9 mouse cellular contexts compared by ENCODE assay signal in the genomic region with DNA sequence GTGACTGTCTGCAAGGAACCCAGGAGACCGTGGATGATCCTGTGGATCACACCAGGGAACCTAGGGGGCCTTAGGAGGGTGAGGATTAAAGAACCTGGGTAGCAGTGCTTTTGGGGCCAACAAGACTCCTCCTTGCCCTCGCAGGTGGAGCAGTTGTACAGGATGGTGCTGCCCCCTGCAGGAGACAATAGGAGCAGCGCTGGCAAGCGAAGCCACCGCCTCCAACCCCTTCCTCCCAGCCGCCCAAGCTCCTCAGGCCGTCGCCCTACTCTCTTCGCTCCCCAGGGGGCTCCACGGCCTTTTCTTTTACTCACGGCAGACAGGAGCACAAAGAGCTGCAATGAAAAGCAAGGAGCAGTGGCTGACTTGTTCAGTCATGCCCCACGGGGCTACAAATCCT. TPM values are rescaled to one million over a fixed set of nuclear protein-coding genes. Genes with fewer than 3 reads are reported as not detected.
DNase-seq lines count a peak whose midpoint lies in the region; ATAC-seq and TF ChIP-seq lines count a peak whose summit lies in the region.
"Had no signal": no experiment of that assay in that cellular context is flagged by ENCODE, and none has a peak within 500 bp of the region (broad histone marks: within the 10 kb centered on the region; RNA-seq: fewer than 3 reads in every experiment).

No protein-coding gene starts in this region.

- peak; percentile 89 for TF ChIP-seq EP300 in heart, adult 2 months (IDR thresholded peaks at IDR 0.05; ENCODE audit: insufficient read depth, low read depth, low read length)

- peak overlapping the region; percentile 70 for H3K27ac ChIP-seq in embryonic facial prominence, embryonic 12.5 days
- H3K27ac ChIP-seq in heart, adult 2 months = peak overlapping the region; percentile 79

- TF ChIP-seq CTCF in heart, adult 2 months (IDR thresholded peaks at IDR 0.05) = peak; percentile 98

- ATAC-seq in embryonic facial prominence, embryonic 12.5 days (ENCODE audit: insufficient number of reproducible peaks, insufficient read depth, low FRiP score, low TSS enrichment) = no peak
- peak; percentile 67 for ATAC-seq in monocyte, adult 5-6 weeks (replicated peaks; ENCODE audit: insufficient number of reproducible peaks, low FRiP score, low TSS enrichment, poor library complexity, severe bottlenecking)
- ATAC-seq: Patski had no signal

- no peaks in the 10 kb centered on the region for H3K27me3 ChIP-seq in embryonic facial prominence, embryonic 12.5 days
- no peaks in the 10 kb centered on the region for H3K27me3 ChIP-seq in heart, adult 2 months (ENCODE audit: control insufficient read depth, insufficient read depth, low read length)
- H3K27me3 ChIP-seq: Patski had no signal

- TF ChIP-seq POLR2A in heart, adult 2 months (IDR thresholded peaks at IDR 0.05; ENCODE audit: insufficient read depth, low read depth, low read length) = peak; percentile 31; the same call in 1 of the 2 replicates

- peak overlapping the region; percentile 35 for H3K4me2 ChIP-seq in embryonic facial prominence, embryonic 12.5 days (replicated peaks)

- intact Hi-C loops in heart, adult 2 months (cut with DNase I) = loop anchor here (2.0 kb wide), 4 partner anchors 74 to 194 kb away; a partner anchor contains a TSS

- H3K9me3 ChIP-seq in embryonic facial prominence, embryonic 12.5 days = no peaks in the 10 kb centered on the region

- H3K4me3 ChIP-seq in embryonic facial prominence, embryonic 12.5 days = 0 out of 2 replicates have a peak overlapping the region, but pooled peaks have one; percentile 10
- peak overlapping the region; percentile 13; the same call in 1 of the 2 replicates for H3K4me3 ChIP-seq in heart, adult 2 months

- peak; percentile 76 to 82 for DNase-seq in left cerebral cortex, adult 18-20 months (ENCODE audit: low spot score in 2 of 2)
- DNase-seq in left cerebral cortex, adult 11 months (ENCODE audit: low spot score) = no peak
- peak; percentile 88 to 89 for DNase-seq in heart, adult 2 months
- DNase-seq in kidney, adult 8-10 months = peak; percentile 71 to 86
- DNase-seq in liver = peak; percentile 91
- DNase-seq in spleen, postnatal 36 days (ENCODE audit: low spot score in 2 of 2) = peak; percentile 80 to 83

- WGBS in embryonic facial prominence, embryonic 12.5 days = 3% methylated on average over 12 of the region's 12 CpGs
- WGBS in heart, adult 2 months = 3% methylated on average over 12 of the region's 12 CpGs

- no peak overlapping the region for H3K9ac ChIP-seq in embryonic facial prominence, embryonic 12.5 days
- no peak overlapping the region for H3K9ac ChIP-seq in heart, adult 2 months (ENCODE audit: low read depth, low read length)

- H3K36me3 ChIP-seq in embryonic facial prominence, embryonic 12.5 days = no peaks in the 10 kb centered on the region
- H3K36me3 ChIP-seq in heart, adult 2 months (ENCODE audit: control insufficient read depth, insufficient read depth, low read length) = no peaks in the 10 kb centered on the region

- H3K4me1 ChIP-seq in embryonic facial prominence, embryonic 12.5 days = peaks cover 34% of the 10 kb centered on the region
- H3K4me1 ChIP-seq in heart, adult 2 months (ENCODE audit: control insufficient read depth, insufficient read depth, low read length) = peaks cover 5% of the 10 kb centered on the region

- no peaks in the 10 kb centered on the region for H3K79me2 ChIP-seq in heart, adult 2 months (replicated peaks; ENCODE audit: control insufficient read depth, insufficient read depth, low read length)

RNA-seq across cellular contexts. Expression of a gene that starts 1.0 kb away (rescaled TPM):
- total RNA-seq in left cerebral cortex, adult 18-20 months (2021) = not detected
- polyA plus RNA-seq in embryonic facial prominence, embryonic 12.5 days (2016; fragmentation: Nextera tagmentation; extraction: Ambion mirVana) = not detected in 2 replicates
- total RNA-seq in heart, adult 2 months (2021) = not detected
- polyA plus RNA-seq in heart, adult 2 months (2012; rRNA removed) = not detected in 2 replicates
- not detected in 3 replicates for total RNA-seq in monocyte, adult 5-6 weeks (2017)

RNA-seq across cellular contexts. Expression of a gene that starts 4.3 kb away (rescaled TPM):
- 1 to 10 TPM; 1.2 to 1.4 TPM for total RNA-seq in left cerebral cortex, adult 18-20 months (2021)
- 2.9 and 3.0 TPM in 2 replicates for polyA plus RNA-seq in embryonic facial prominence, embryonic 12.5 days (2016; fragmentation: Nextera tagmentation; extraction: Ambion mirVana)
- total RNA-seq in heart, adult 2 months (2021) = 1 to 10 TPM; 2.3 to 2.6 TPM
- polyA plus RNA-seq in heart, adult 2 months (2012; rRNA removed) = 2.9 TPM in 2 replicates
- total RNA-seq in monocyte, adult 5-6 weeks (2017) = 1.6 to 9.9 TPM (median 2.5 TPM) in 3 replicates

RNA-seq across cellular contexts. Expression of a gene that starts 18.3 kb away (rescaled TPM):
- under 1 TPM in 1 of 2 experiments, not detected in 1; 0.14 TPM for total RNA-seq in left cerebral cortex, adult 18-20 months (2021)
- polyA plus RNA-seq in embryonic facial prominence, embryonic 12.5 days (2016; fragmentation: Nextera tagmentation; extraction: Ambion mirVana) = 2.4 and 2.5 TPM in 2 replicates
- total RNA-seq in heart, adult 2 months (2021) = not detected
- polyA plus RNA-seq in heart, adult 2 months (2012; rRNA removed) = 0.20 and 0.68 TPM in 2 replicates
- not detected in 3 replicates for total RNA-seq in monocyte, adult 5-6 weeks (2017)
- polyA plus RNA-seq: Patski had no signal

RNA-seq across cellular contexts. Expression of a gene that starts 18.5 kb away (rescaled TPM):
- under 1 TPM in 1 of 2 experiments, not detected in 1; 0.14 TPM for total RNA-seq in left cerebral cortex, adult 18-20 months (2021)
- polyA plus RNA-seq in embryonic facial prominence, embryonic 12.5 days (2016; fragmentation: Nextera tagmentation; extraction: Ambion mirVana) = 0.83 and 1.3 TPM in 2 replicates
- 1 to 10 TPM in 1 of 2 experiments, under 1 TPM in 1; 0.65 to 1.1 TPM for total RNA-seq in heart, adult 2 months (2021)
- 1.7 and 3.3 TPM in 2 replicates for polyA plus RNA-seq in heart, adult 2 months (2012; rRNA removed)
- 83.6 to 201 TPM (median 84.0 TPM) in 3 replicates for total RNA-seq in monocyte, adult 5-6 weeks (2017)

RNA-seq across cellular contexts. Expression of a gene that starts 23.9 kb away (rescaled TPM):
- total RNA-seq in left cerebral cortex, adult 18-20 months (2021) = under 1 TPM; 0.35 to 0.72 TPM
- 21.4 and 23.6 TPM in 2 replicates for polyA plus RNA-seq in embryonic facial prominence, embryonic 12.5 days (2016; fragmentation: Nextera tagmentation; extraction: Ambion mirVana)
- under 1 TPM; 0.23 to 0.34 TPM for total RNA-seq in heart, adult 2 months (2021)
- polyA plus RNA-seq in heart, adult 2 months (2012; rRNA removed) = 0.15 and 0.41 TPM in 2 replicates
- total RNA-seq in monocyte, adult 5-6 weeks (2017) = 0.87 TPM in 1 of 3 replicates, not detected in the others
